Mouse (Mus musculus): ENCODE measurements at regions not wholly inside any gene's neighbourhood (a gene's known extent, or its start where the extent isn't known, plus 50 kb on each side); places are given as distances from the start of the nearest gene placed in this dataset.

DNA sequence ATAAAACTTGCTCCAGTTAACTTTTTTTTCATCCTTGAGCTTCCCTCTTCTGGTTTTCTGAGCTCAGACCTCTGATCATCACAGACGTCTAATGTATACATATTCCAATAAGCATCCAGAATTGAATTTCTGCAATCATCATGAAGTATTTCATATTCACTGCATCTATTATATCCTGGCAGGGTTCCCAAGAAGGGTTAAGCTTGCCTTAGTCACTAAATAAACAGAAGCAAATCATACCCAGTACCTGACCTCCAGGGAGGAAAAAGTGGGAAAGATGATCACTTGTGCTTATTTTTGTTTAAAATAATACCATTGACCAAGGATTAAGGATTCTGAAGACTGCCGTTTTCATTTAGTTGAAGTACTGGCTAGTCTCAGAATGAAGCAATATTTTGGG, 102.4 kb downstream of the Gm12728 start:
- TF ChIP-seq CTCF (IDR thresholded peaks at IDR 0.05; ENCODE audit: low read depth): no peak
- no peak for TF ChIP-seq EP300 (IDR thresholded peaks at IDR 0.05; ENCODE audit: low read depth)

All from liver, embryonic 14.5 days (tissue).